In the genomic region with DNA sequence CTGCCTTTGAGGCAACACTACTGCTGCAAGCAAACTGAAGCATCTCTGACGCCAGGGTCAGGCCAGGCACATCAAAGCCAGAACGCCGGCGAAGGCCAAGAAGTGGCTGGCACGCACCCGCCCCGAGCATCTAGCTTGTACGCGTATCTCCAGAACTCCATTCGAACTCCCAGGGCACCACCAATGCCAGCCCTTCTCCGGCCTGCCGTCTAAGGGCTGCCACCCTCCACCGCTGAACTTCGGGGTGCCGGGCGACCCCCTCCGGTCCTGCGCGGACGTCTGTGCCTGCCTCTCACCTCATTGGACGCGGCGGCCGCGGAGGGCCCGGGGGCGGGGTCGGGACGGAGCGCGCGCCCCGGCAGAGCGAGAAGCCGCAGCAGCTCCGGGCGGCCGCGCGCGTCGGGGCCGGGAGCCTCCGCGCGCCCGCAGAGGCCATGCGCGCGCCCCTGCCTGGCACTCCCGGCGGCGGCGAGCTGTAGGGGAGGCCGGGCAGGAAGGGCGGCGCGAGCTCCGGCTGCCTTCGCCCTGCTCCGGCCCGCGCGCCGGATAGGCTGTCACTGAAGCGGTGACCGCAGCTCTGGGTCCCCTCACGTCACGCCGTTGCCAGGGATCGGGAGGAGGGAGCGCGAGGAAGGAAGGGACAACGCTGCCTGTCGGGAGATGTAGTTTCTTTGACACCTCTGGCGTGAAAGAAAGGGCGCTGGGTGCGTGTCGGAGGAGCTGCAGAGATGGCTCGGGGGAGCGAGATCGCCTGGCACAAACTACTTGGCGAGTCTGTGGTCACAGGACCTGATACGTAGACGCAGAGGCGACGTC, we compare ENCODE assay signal across 8 mouse cellular contexts. TPM values are rescaled to one million over a fixed set of nuclear protein-coding genes. Genes with fewer than 3 reads are reported as not detected.
DNase-seq lines count a peak whose midpoint lies in the region; ATAC-seq lines count a peak whose summit lies in the region.

A gene (minus strand): TSS at position 596 of the 816 bp plus-strand sequence.

- peak within 1 kb of the TSS; percentile 79 for H3K4me2 ChIP-seq in hindbrain, embryonic 11.5 days (replicated peaks; ENCODE audit: low read depth, low read length)

- H3K36me3 ChIP-seq in hindbrain, embryonic 11.5 days (ENCODE audit: control insufficient read depth, insufficient read depth, low read length), result no peaks in the 10 kb centered on the region; the same call in 1 of the 2 replicates

- H3K27me3 ChIP-seq in hindbrain, embryonic 11.5 days (ENCODE audit: control insufficient read depth, insufficient read depth, low read length), result no peaks in the 10 kb centered on the region

- WGBS in hindbrain, embryonic 11.5 days, result under 1% methylated on average over 83 of the region's 87 CpGs

- H3K9ac ChIP-seq in hindbrain, embryonic 11.5 days (ENCODE audit: low read depth, low read length), result peak within 1 kb of the TSS; percentile 52

- peaks cover 12% of the 10 kb centered on the region for H3K4me1 ChIP-seq in hindbrain, embryonic 11.5 days (replicated peaks; ENCODE audit: control insufficient read depth, insufficient read depth, low read length)

- peak within 1 kb of the TSS; percentile 92 for H3K27ac ChIP-seq in hindbrain, embryonic 11.5 days (ENCODE audit: low read depth, low read length)

- DNase-seq in Muller cell, postnatal 12 days (ENCODE audit: inconsistent ontology term), result peak; percentile 97
- peak; percentile 98 for DNase-seq in cerebellum, adult 9-11 months
- peak; percentile 95 for DNase-seq in frontal cortex, adult 2 months (ENCODE audit: extremely low spot score in 1 of 2, low spot score in 1 of 2)
- DNase-seq in hindbrain, embryonic 11.5 days (ENCODE audit: low spot score), result peak; percentile 91
- DNase-seq in layer of hippocampus, postnatal 10 days (ENCODE audit: low spot score in 2 of 2), result peak; percentile 89 to 91
- peak; percentile 95 for DNase-seq in lung, postnatal 10 days
- peak; percentile 89 for DNase-seq in ovary, postnatal 36 days (ENCODE audit: low spot score)
- DNase-seq in thymus, postnatal 25 days, result peak; percentile 91

- H3K4me3 ChIP-seq in hindbrain, embryonic 11.5 days (ENCODE audit: low read depth, low read length), result peak within 1 kb of the TSS; percentile 50

- no peaks in the 10 kb centered on the region for H3K9me3 ChIP-seq in hindbrain, embryonic 11.5 days (ENCODE audit: control insufficient read depth, low read length)

- ATAC-seq in hindbrain, embryonic 11.5 days (ENCODE audit: low FRiP score), result peak; percentile 97

RNA-seq across cellular contexts. Expression of the gene that starts here (rescaled TPM):
- 89.1 and 94.8 TPM in 2 replicates for polyA plus RNA-seq in frontal cortex, adult 2 months (2012; rRNA removed)
- 23.8 and 24.5 TPM in 2 replicates for polyA plus RNA-seq in hindbrain, embryonic 11.5 days (2014; fragmentation: Nextera tagmentation; extraction: Ambion mirVana)
- 10 to 100 TPM; 55.6 to 58.8 TPM for total RNA-seq in layer of hippocampus, postnatal 10 days (2021)

Comparison
In these comparisons a context has a peak if more than half of its experiments do, and no peak if none do; other contexts are left out.
1. Peak in every context shown above with its lines: DNase-seq, ATAC-seq, H3K4me3 ChIP-seq and H3K27ac ChIP-seq.